Mouse (Mus musculus): ENCODE data around the gene Psme2. TPM values are rescaled to one million over a fixed set of nuclear protein-coding genes. Genes with fewer than 3 reads are reported as not detected.

Gene Psme2
- polyA plus RNA-seq (2012; rRNA removed) (75.8 and 78.5 TPM in 2 replicates), polyA plus RNA-seq (2014; fragmentation: Nextera tagmentation; extraction: Ambion mirVana) (239 and 245 TPM in 2 replicates)

DNA sequence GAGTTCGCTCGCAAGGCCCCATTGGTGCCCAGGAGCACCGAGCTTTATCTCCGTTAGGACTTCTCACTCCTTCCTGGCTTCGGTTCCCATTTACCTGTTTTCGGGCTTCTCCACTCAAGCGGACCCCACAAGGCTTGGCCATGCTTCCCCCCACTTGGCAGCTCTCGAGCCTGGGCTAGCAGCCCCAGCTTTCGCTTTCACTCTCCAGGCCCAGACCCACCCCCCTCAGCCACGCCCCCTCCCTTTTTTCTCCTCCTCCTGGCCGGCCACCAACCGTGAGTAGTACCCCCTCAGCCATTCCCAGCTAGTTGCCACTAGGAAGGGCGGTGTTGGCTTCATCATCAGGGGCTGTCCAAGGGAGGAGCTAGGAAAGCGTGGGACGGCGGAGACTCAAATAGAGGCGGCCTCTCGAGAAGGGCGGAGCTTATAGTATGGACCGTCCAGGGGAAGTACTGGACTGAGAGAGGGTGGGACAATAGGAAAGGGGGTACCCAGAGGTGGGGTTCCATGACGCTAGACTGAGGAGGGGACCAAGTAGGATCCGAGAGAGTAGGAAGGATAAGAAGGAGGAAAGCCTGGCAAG, at the start of gene Psme2:
Gene Psme2, minus strand, starts transcription at position 366 of the 583 bp plus-strand sequence.
- H3K9ac ChIP-seq (ENCODE audit: low read depth, low read length, severe bottlenecking) = peak within 1 kb of the TSS; percentile 74
- peak within 1 kb of the TSS; percentile 85 for H3K4me2 ChIP-seq (replicated peaks; ENCODE audit: low read depth, low read length, severe bottlenecking)
- H3K27ac ChIP-seq (replicated peaks; ENCODE audit: low read depth, low read length) = peak within 1 kb of the TSS; percentile 91
- H3K27me3 ChIP-seq (ENCODE audit: control insufficient read depth, insufficient read depth, low read length) = no peaks in the 10 kb centered on the region
- H3K9me3 ChIP-seq (ENCODE audit: control insufficient read depth, low read length) = no peaks in the 10 kb centered on the region
- DNase-seq (ENCODE audit: low spot score) (peak; percentile 98), ATAC-seq (ENCODE audit: low FRiP score, low read depth) (peak; percentile 96)
- peak within 1 kb of the TSS; percentile 91 for H3K4me3 ChIP-seq (replicated peaks; ENCODE audit: low read length)
- peaks cover 42% of the 10 kb centered on the region for H3K36me3 ChIP-seq (ENCODE audit: control insufficient read depth, insufficient read depth, low read length)
- WGBS = under 1% methylated on average over 22 of the region's 22 CpGs
- peaks cover 15% of the 10 kb centered on the region for H3K4me1 ChIP-seq (ENCODE audit: control insufficient read depth, insufficient read depth, low read length)
- TF ChIP-seq POLR2A (IDR thresholded peaks at IDR 0.05; ENCODE audit: borderline replicate concordance, extremely low read depth, insufficient read depth, insufficient read length) = no peak

DNA sequence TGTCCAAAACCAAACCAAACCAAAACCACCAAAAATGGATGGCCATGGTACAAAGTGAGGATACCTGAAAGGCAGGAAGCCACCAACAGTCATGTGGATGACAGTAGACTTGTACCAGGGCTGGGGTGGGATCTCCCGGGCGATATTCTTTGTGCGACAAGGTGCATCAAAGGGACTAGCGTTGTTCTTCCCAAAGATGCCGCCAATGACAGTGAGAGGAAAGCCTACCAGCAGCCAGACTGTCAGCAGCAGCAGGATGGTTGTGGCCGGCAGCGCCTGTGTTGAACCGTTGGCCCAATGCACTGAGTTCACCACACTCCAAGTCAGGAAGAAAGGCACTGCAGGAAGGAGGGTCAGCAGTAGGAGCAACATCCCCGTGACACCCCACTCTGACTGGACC, 46.9 kb upstream of the Psme2 start, which contains the start of gene Gm49378:
Gene Gm49378, minus strand, starts transcription at position 101 of the 400 bp plus-strand sequence.
- 97% methylated on average over 9 of the region's 9 CpGs for WGBS
- Histone ChIP-seq H3K4me3 (replicated peaks; ENCODE audit: low read length) (no peak within 1 kb of the TSS), H3K4me1 (ENCODE audit: control insufficient read depth, insufficient read depth, low read length) (peaks cover 8% of the 10 kb centered on the region), H3K9ac (ENCODE audit: low read depth, low read length, severe bottlenecking) (no peak within 1 kb of the TSS), H3K9me3 (ENCODE audit: control insufficient read depth, low read length) (no peaks in the 10 kb centered on the region), H3K4me2 (replicated peaks; ENCODE audit: low read depth, low read length, severe bottlenecking) (no peak within 1 kb of the TSS), H3K27ac (replicated peaks; ENCODE audit: low read depth, low read length) (no peak within 1 kb of the TSS), H3K36me3 (ENCODE audit: control insufficient read depth, insufficient read depth, low read length) (peaks cover 61% of the 10 kb centered on the region), H3K27me3 (ENCODE audit: control insufficient read depth, insufficient read depth, low read length) (no peaks in the 10 kb centered on the region)
- ATAC-seq (ENCODE audit: low FRiP score, low read depth) = no peak
- no peak for TF ChIP-seq POLR2A (IDR thresholded peaks at IDR 0.05; ENCODE audit: borderline replicate concordance, extremely low read depth, insufficient read depth, insufficient read length)
- DNase-seq (ENCODE audit: low spot score) = no peak

DNA sequence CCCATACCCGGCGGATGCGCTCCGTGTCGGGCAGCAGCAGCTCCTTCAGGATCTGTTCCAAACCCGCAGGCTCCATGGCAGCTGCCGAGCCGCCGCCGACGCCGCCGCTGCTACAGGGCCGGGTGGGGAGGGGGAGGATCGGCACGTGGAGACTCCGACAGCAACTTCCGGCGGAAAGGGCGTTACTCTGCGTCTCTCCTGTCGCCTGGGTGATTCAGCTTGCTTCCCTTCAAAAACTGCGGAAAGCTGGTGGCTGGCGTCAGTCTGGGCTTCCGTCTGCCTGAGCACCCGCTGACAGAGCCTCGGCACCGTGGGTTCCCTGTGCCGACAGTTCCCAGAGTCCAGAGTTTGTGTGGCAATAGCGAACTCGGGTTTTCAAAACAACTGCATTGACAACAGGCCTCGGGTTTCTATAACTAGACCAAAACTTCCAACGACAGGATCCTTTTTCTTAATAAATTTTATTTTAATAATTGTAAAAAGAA, 44.7 kb upstream of the Psme2 start, which contains the start of gene Ipo4:
Gene Ipo4, minus strand, starts transcription at position 435 of the 485 bp plus-strand sequence.
- no peaks in the 10 kb centered on the region for H3K27me3 ChIP-seq (ENCODE audit: control insufficient read depth, insufficient read depth, low read length)
- peak within 1 kb of the TSS; percentile 67 for H3K27ac ChIP-seq (replicated peaks; ENCODE audit: low read depth, low read length)
- TF ChIP-seq POLR2A (IDR thresholded peaks at IDR 0.05; ENCODE audit: borderline replicate concordance, extremely low read depth, insufficient read depth, insufficient read length) = no peak
- no peaks in the 10 kb centered on the region for H3K9me3 ChIP-seq (ENCODE audit: control insufficient read depth, low read length)
- DNase-seq (ENCODE audit: low spot score) = peak; percentile 94
- ATAC-seq (ENCODE audit: low FRiP score, low read depth) = peak; percentile 87
- peaks cover 75% of the 10 kb centered on the region for H3K36me3 ChIP-seq (ENCODE audit: control insufficient read depth, insufficient read depth, low read length)
- H3K4me1 ChIP-seq (ENCODE audit: control insufficient read depth, insufficient read depth, low read length) = peaks cover 3% of the 10 kb centered on the region; the same call in 1 of the 2 replicates
- H3K4me2 ChIP-seq (replicated peaks; ENCODE audit: low read depth, low read length, severe bottlenecking) = peak within 1 kb of the TSS; percentile 88
- peak within 1 kb of the TSS; percentile 77 for H3K4me3 ChIP-seq (replicated peaks; ENCODE audit: low read length)
- peak within 1 kb of the TSS; percentile 76 for H3K9ac ChIP-seq (ENCODE audit: low read depth, low read length, severe bottlenecking)
- 2% methylated on average over 28 of the region's 33 CpGs for WGBS

DNA sequence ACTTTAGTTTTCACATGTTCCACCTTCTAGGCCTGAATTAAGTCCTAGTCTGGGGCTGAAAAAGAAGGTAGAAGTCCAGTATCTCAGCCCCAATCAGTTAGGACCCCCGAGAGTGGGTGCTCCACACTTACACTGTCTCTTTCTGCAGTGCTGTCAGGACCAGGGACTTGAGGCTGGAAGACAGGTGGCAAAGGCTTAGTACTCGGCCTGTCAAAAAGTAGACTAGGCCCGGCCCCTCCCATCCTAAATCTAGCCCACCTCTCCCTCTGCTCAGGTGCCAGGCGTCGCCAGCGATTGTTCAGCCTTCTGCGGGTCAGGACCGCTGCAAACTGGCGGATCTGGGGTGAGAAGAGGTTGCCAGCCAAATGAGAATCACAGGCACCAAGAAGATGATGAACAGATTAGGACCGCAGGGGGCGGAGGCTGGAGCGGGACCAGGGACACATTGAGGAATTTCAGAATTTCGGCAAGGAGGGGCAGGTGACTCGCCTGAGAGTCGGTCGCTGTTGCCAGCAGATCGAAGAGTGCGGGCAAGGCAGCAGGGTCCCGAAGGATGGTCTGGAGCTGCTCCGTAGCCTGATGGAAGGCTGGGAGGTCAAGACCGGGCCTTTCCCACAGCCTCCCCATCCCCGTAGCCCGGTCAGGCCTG, 44.1 kb upstream of the Psme2 start:
- Histone ChIP-seq H3K36me3 (ENCODE audit: control insufficient read depth, insufficient read depth, low read length) (peaks cover 75% of the 10 kb centered on the region), H3K4me1 (ENCODE audit: control insufficient read depth, insufficient read depth, low read length) (peaks cover 3% of the 10 kb centered on the region; the same call in 1 of the 2 replicates), H3K27ac (replicated peaks; ENCODE audit: low read depth, low read length) (peak overlapping the region; percentile 67), H3K27me3 (ENCODE audit: control insufficient read depth, insufficient read depth, low read length) (no peaks in the 10 kb centered on the region), H3K4me3 (replicated peaks; ENCODE audit: low read length) (peak overlapping the region; percentile 77), H3K9ac (ENCODE audit: low read depth, low read length, severe bottlenecking) (peak overlapping the region; percentile 76), H3K4me2 (replicated peaks; ENCODE audit: low read depth, low read length, severe bottlenecking) (peak overlapping the region; percentile 88), H3K9me3 (ENCODE audit: control insufficient read depth, low read length) (no peaks in the 10 kb centered on the region)
- WGBS = 5% methylated on average over 23 of the region's 23 CpGs
- DNase-seq (ENCODE audit: low spot score) (no peak), ATAC-seq (ENCODE audit: low FRiP score, low read depth) (peak; percentile 45)
- TF ChIP-seq POLR2A (IDR thresholded peaks at IDR 0.05; ENCODE audit: borderline replicate concordance, extremely low read depth, insufficient read depth, insufficient read length) = 0 out of 2 replicates have a peak, but pooled peaks have one; percentile 15

DNA sequence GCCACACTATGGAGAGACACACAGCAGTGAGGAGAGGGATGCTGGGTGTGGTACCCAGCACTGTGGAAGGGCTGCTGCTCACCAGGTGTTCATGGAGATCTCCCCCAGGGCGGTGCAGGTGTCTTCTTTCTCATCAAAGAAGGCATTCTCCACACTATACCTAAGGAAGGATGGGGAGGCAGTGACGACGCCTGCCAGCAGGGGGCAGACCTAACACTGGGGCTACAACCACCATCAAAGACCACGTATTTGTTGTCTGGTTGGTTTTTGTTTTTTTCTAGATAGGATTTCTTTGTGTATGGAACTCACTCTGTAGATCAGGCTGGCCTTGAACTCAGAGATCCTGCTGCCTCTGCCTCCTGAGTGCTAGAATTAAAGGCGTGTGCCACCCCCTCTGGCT, 38.4 kb upstream of the Psme2 start:
- no peak for ATAC-seq (ENCODE audit: low FRiP score, low read depth)
- Histone ChIP-seq H3K4me1 (ENCODE audit: control insufficient read depth, insufficient read depth, low read length) (no peaks in the 10 kb centered on the region; the same call in 1 of the 2 replicates), H3K9ac (ENCODE audit: low read depth, low read length, severe bottlenecking) (no peak overlapping the region), H3K27ac (replicated peaks; ENCODE audit: low read depth, low read length) (no peak overlapping the region), H3K27me3 (ENCODE audit: control insufficient read depth, insufficient read depth, low read length) (no peaks in the 10 kb centered on the region), H3K4me3 (replicated peaks; ENCODE audit: low read length) (no peak overlapping the region), H3K9me3 (ENCODE audit: control insufficient read depth, low read length) (no peaks in the 10 kb centered on the region), H3K36me3 (ENCODE audit: control insufficient read depth, insufficient read depth, low read length) (peaks cover 98% of the 10 kb centered on the region), H3K4me2 (replicated peaks; ENCODE audit: low read depth, low read length, severe bottlenecking) (no peak overlapping the region)
- 57% methylated on average over 5 of the region's 5 CpGs for WGBS
- DNase-seq (ENCODE audit: low spot score) = no peak
- TF ChIP-seq POLR2A (IDR thresholded peaks at IDR 0.05; ENCODE audit: borderline replicate concordance, extremely low read depth, insufficient read depth, insufficient read length) = no peak

Measured in limb, embryonic 14.5 days (tissue).